11 mouse cellular contexts compared by ENCODE assay signal in genomic region chr9:55025534-55026274, GRCm38 (mm10). TPM values are rescaled to one million over a fixed set of nuclear protein-coding genes. Genes with fewer than 3 reads are reported as not detected.
DNase-seq lines count a peak whose midpoint lies in the region; ATAC-seq and TF ChIP-seq lines count a peak whose summit lies in the region.
"Had no signal": no experiment of that assay in that cellular context is flagged by ENCODE, and none has a peak within 500 bp of the region (broad histone marks: within the 10 kb centered on the region; RNA-seq: fewer than 3 reads in every experiment).

No protein-coding gene starts in this region.

- TF ChIP-seq CTCF in heart, adult 2 months (IDR thresholded peaks at IDR 0.05) = no peak
- no peak for TF ChIP-seq CTCF in brain, embryonic 14.5 days (IDR thresholded peaks at IDR 0.05; ENCODE audit: borderline replicate concordance, extremely low read depth, insufficient read depth, insufficient read length)

- no peaks in the 10 kb centered on the region for H3K9me3 ChIP-seq in heart, embryonic 14.5 days (ENCODE audit: control insufficient read depth, low read length)
- H3K9me3 ChIP-seq in hindbrain, embryonic 11.5 days (ENCODE audit: control insufficient read depth, low read length) = no peaks in the 10 kb centered on the region
- no peaks in the 10 kb centered on the region for H3K9me3 ChIP-seq in midbrain, embryonic 14.5 days (ENCODE audit: control insufficient read depth, low read length)

- 13% methylated on average over 38 of the region's 38 CpGs for WGBS in heart, embryonic 14.5 days
- 14% methylated on average over 38 of the region's 38 CpGs for WGBS in heart, adult 2 months
- WGBS in hindbrain, embryonic 11.5 days = 8% methylated on average over 38 of the region's 38 CpGs
- 8% methylated on average over 38 of the region's 38 CpGs for WGBS in midbrain, embryonic 14.5 days

- intact Hi-C loops in heart, adult 2 months (cut with DNase I) = no loop called here

- ATAC-seq in heart, embryonic 14.5 days (ENCODE audit: insufficient number of reproducible peaks, insufficient read depth, low FRiP score, low read depth) = no peak
- peak; percentile 48 for ATAC-seq in hindbrain, embryonic 11.5 days (ENCODE audit: low FRiP score)
- 0 out of 2 replicates have a peak, but pooled peaks have one; percentile 36 for ATAC-seq in midbrain, embryonic 14.5 days (ENCODE audit: low FRiP score, low TSS enrichment)
- ATAC-seq: CD4-positive, CD25-positive, alpha-beta regulatory T cell, adult 4 months had no signal

- no peaks in the 10 kb centered on the region for H3K79me2 ChIP-seq in heart, adult 2 months (replicated peaks; ENCODE audit: control insufficient read depth, insufficient read depth, low read length)

- H3K27ac ChIP-seq in heart, embryonic 14.5 days (replicated peaks in 1 of 2; ENCODE audit: control insufficient read depth in 1 of 2, insufficient read depth in 1 of 2, low read depth in 2 of 2, low read length in 2 of 2) = no peak overlapping the region
- no peak overlapping the region for H3K27ac ChIP-seq in heart, adult 2 months
- H3K27ac ChIP-seq in hindbrain, embryonic 11.5 days (ENCODE audit: low read depth, low read length) = peak overlapping the region; percentile 53
- H3K27ac ChIP-seq in midbrain, embryonic 14.5 days (replicated peaks; ENCODE audit: low read depth, low read length) = peak overlapping the region; percentile 61
- H3K27ac ChIP-seq: gastrocnemius, adult 2 months had no signal

- H3K4me3 ChIP-seq in heart, embryonic 14.5 days (ENCODE audit: control insufficient read depth in 1 of 2, insufficient read depth in 1 of 2, low read depth in 1 of 2, low read length in 2 of 2) = peak overlapping the region in 1 of 2 experiments; percentile 29; a peak in 2 of 4 replicates
- no peak overlapping the region for H3K4me3 ChIP-seq in heart, adult 2 months
- H3K4me3 ChIP-seq in hindbrain, embryonic 11.5 days (ENCODE audit: low read depth, low read length) = peak overlapping the region; percentile 43
- peak overlapping the region; percentile 51 for H3K4me3 ChIP-seq in midbrain, embryonic 14.5 days (replicated peaks; ENCODE audit: low read depth, low read length)
- H3K4me3 ChIP-seq: gastrocnemius, adult 2 months had no signal

- H3K36me3 ChIP-seq in heart, embryonic 14.5 days (ENCODE audit: control insufficient read depth, insufficient read depth, low read length) = no peaks in the 10 kb centered on the region
- no peaks in the 10 kb centered on the region for H3K36me3 ChIP-seq in heart, adult 2 months (ENCODE audit: control insufficient read depth, insufficient read depth, low read length)
- no peaks in the 10 kb centered on the region for H3K36me3 ChIP-seq in hindbrain, embryonic 11.5 days (ENCODE audit: control insufficient read depth, insufficient read depth, low read length)
- H3K36me3 ChIP-seq in midbrain, embryonic 14.5 days (ENCODE audit: control insufficient read depth, insufficient read depth, low read length) = 0 out of 2 replicates have a peak, but pooled peaks cover 2% of the 10 kb centered on the region

- DNase-seq in heart, adult 2 months = no peak
- DNase-seq in brain, embryonic 14.5 days (ENCODE audit: low read depth) = peak; percentile 34
- DNase-seq in hindbrain, embryonic 11.5 days (ENCODE audit: low spot score) = peak; percentile 46
- DNase-seq in midbrain, embryonic 14.5 days = peak; percentile 63
- no peak for DNase-seq in Muller cell, postnatal 12 days (ENCODE audit: inconsistent ontology term)
- DNase-seq in adrenal gland, postnatal 25 days = no peak
- no peak for DNase-seq in layer of hippocampus, postnatal 36 days
- DNase-seq: gastrocnemius, adult 2 months had no signal

- peak overlapping the region; percentile 53 for H3K4me2 ChIP-seq in heart, embryonic 14.5 days (ENCODE audit: low read length)
- H3K4me2 ChIP-seq in hindbrain, embryonic 11.5 days (replicated peaks; ENCODE audit: low read depth, low read length) = peak overlapping the region; percentile 58
- H3K4me2 ChIP-seq in midbrain, embryonic 14.5 days (ENCODE audit: low read length) = peak overlapping the region; percentile 82

- H3K27me3 ChIP-seq in heart, embryonic 14.5 days (ENCODE audit: control insufficient read depth, insufficient read depth, low read length) = peaks cover 46% of the 10 kb centered on the region
- peaks cover 5% of the 10 kb centered on the region for H3K27me3 ChIP-seq in heart, adult 2 months (ENCODE audit: control insufficient read depth, insufficient read depth, low read length)
- peaks cover 17% of the 10 kb centered on the region for H3K27me3 ChIP-seq in hindbrain, embryonic 11.5 days (ENCODE audit: control insufficient read depth, insufficient read depth, low read length)
- peaks cover 26% of the 10 kb centered on the region for H3K27me3 ChIP-seq in midbrain, embryonic 14.5 days (ENCODE audit: control insufficient read depth, insufficient read depth, low read length)

- peaks cover 4 to 8% of the 10 kb centered on the region in 2 experiments; a peak in 3 of 4 replicates for H3K4me1 ChIP-seq in heart, embryonic 14.5 days (ENCODE audit: control insufficient read depth in 2 of 2, insufficient read depth in 2 of 2, low read length in 2 of 2)
- H3K4me1 ChIP-seq in heart, adult 2 months (ENCODE audit: control insufficient read depth, insufficient read depth, low read length) = no peaks in the 10 kb centered on the region
- H3K4me1 ChIP-seq in hindbrain, embryonic 11.5 days (replicated peaks; ENCODE audit: control insufficient read depth, insufficient read depth, low read length) = no peaks in the 10 kb centered on the region
- 0 out of 2 replicates have a peak, but pooled peaks cover 14% of the 10 kb centered on the region for H3K4me1 ChIP-seq in midbrain, embryonic 14.5 days (ENCODE audit: control insufficient read depth, insufficient read depth, low read length)

- no peak for TF ChIP-seq POLR2A in heart, adult 2 months (IDR thresholded peaks at IDR 0.05; ENCODE audit: insufficient read depth, low read depth, low read length)
- 0 out of 2 replicates have a peak, but pooled peaks have one; percentile 2 for TF ChIP-seq POLR2A in brain, embryonic 14.5 days (IDR thresholded peaks at IDR 0.05; ENCODE audit: borderline replicate concordance, extremely low read depth, insufficient read depth, insufficient read length, poor library complexity, severe bottlenecking)

- no peak for TF ChIP-seq EP300 in heart, adult 2 months (IDR thresholded peaks at IDR 0.05; ENCODE audit: insufficient read depth, low read depth, low read length)

- H3K9ac ChIP-seq in heart, embryonic 14.5 days (ENCODE audit: low read length) = no peak overlapping the region
- H3K9ac ChIP-seq in heart, adult 2 months (ENCODE audit: low read depth, low read length) = no peak overlapping the region
- peak overlapping the region; percentile 61 for H3K9ac ChIP-seq in hindbrain, embryonic 11.5 days (ENCODE audit: low read depth, low read length)
- peak overlapping the region; percentile 69 for H3K9ac ChIP-seq in midbrain, embryonic 14.5 days (replicated peaks; ENCODE audit: low read length)

RNA-seq across cellular contexts. Expression of gene Chrna3, which starts 0.7 kb away (rescaled TPM):
- polyA plus RNA-seq in heart, embryonic 14.5 days (2014; fragmentation: Nextera tagmentation; extraction: Ambion mirVana) = 0.05 and 0.66 TPM in 2 replicates
- under 1 TPM in 1 of 2 experiments, not detected in 1; 0.11 TPM for total RNA-seq in heart, adult 2 months (2021)
- 0.37 and 1.2 TPM in 2 replicates for polyA plus RNA-seq in heart, adult 2 months (2012; rRNA removed)
- 9.3 and 14.9 TPM in 2 replicates for polyA plus RNA-seq in brain, embryonic 14.5 days (2012; rRNA removed)
- 25.0 and 26.4 TPM in 2 replicates for polyA plus RNA-seq in hindbrain, embryonic 11.5 days (2014; fragmentation: Nextera tagmentation; extraction: Ambion mirVana)
- polyA plus RNA-seq in midbrain, embryonic 14.5 days (2014; fragmentation: Nextera tagmentation; extraction: Ambion mirVana) = 15.4 and 17.7 TPM in 2 replicates
- 7.4 and 11.2 TPM in 2 replicates for total RNA-seq in adrenal gland, postnatal 25 days (2021)
- under 1 TPM; 0.33 to 0.37 TPM for total RNA-seq in layer of hippocampus, postnatal 36 days (2021)
- total RNA-seq: gastrocnemius, adult 2 months had no signal
- polyA plus RNA-seq: CD4-positive, CD25-positive, alpha-beta regulatory T cell, adult 4 months; spleen, adult 2 months had no signal

RNA-seq across cellular contexts. Expression of gene Chrnb4, which starts 22.9 kb away (rescaled TPM):
- 0.32 and 0.68 TPM in 2 replicates for polyA plus RNA-seq in heart, embryonic 14.5 days (2014; fragmentation: Nextera tagmentation; extraction: Ambion mirVana)
- under 1 TPM; 0.05 to 0.08 TPM for total RNA-seq in heart, adult 2 months (2021)
- 0.32 and 0.33 TPM in 2 replicates for polyA plus RNA-seq in heart, adult 2 months (2012; rRNA removed)
- polyA plus RNA-seq in brain, embryonic 14.5 days (2012; rRNA removed) = 1.4 and 2.1 TPM in 2 replicates
- 3.2 and 3.9 TPM in 2 replicates for polyA plus RNA-seq in hindbrain, embryonic 11.5 days (2014; fragmentation: Nextera tagmentation; extraction: Ambion mirVana)
- 1.5 and 1.9 TPM in 2 replicates for polyA plus RNA-seq in midbrain, embryonic 14.5 days (2014; fragmentation: Nextera tagmentation; extraction: Ambion mirVana)
- total RNA-seq in adrenal gland, postnatal 25 days (2021) = 5.9 and 6.2 TPM in 2 replicates
- total RNA-seq in layer of hippocampus, postnatal 36 days (2021) = under 1 TPM in 1 of 2 experiments, not detected in 1; 0.10 TPM
- total RNA-seq: gastrocnemius, adult 2 months had no signal
- polyA plus RNA-seq: CD4-positive, CD25-positive, alpha-beta regulatory T cell, adult 4 months had no signal

RNA-seq across cellular contexts. Expression of gene Chrna5, which starts 45.0 kb away (rescaled TPM):
- 0.16 and 0.27 TPM in 2 replicates for polyA plus RNA-seq in heart, embryonic 14.5 days (2014; fragmentation: Nextera tagmentation; extraction: Ambion mirVana)
- not detected for total RNA-seq in heart, adult 2 months (2021)
- polyA plus RNA-seq in heart, adult 2 months (2012; rRNA removed) = 0.15 TPM in 1 of 2 replicates, not detected in the other
- 2.3 and 4.6 TPM in 2 replicates for polyA plus RNA-seq in brain, embryonic 14.5 days (2012; rRNA removed)
- 4.9 and 5.4 TPM in 2 replicates for polyA plus RNA-seq in hindbrain, embryonic 11.5 days (2014; fragmentation: Nextera tagmentation; extraction: Ambion mirVana)
- polyA plus RNA-seq in midbrain, embryonic 14.5 days (2014; fragmentation: Nextera tagmentation; extraction: Ambion mirVana) = 5.2 and 8.0 TPM in 2 replicates
- 0.86 and 0.88 TPM in 2 replicates for total RNA-seq in adrenal gland, postnatal 25 days (2021)
- total RNA-seq in layer of hippocampus, postnatal 36 days (2021) = 1 to 10 TPM; 8.3 to 9.1 TPM
- total RNA-seq: gastrocnemius, adult 2 months had no signal
- polyA plus RNA-seq: CD4-positive, CD25-positive, alpha-beta regulatory T cell, adult 4 months; spleen, adult 2 months had no signal

Comparison
In these comparisons a context has a peak if more than half of its experiments do, and no peak if none do; other contexts are left out.
1. H3K27ac ChIP-seq: peak in hindbrain, embryonic 11.5 days (single experiment) and midbrain, embryonic 14.5 days (single experiment); none in heart, embryonic 14.5 days (0 of 2) and heart, adult 2 months (single experiment).
2. H3K9ac ChIP-seq: peak in hindbrain, embryonic 11.5 days (single experiment) and midbrain, embryonic 14.5 days (single experiment); none in heart, embryonic 14.5 days (single experiment) and heart, adult 2 months (single experiment).
3. DNase-seq: peak in brain, embryonic 14.5 days (single experiment), hindbrain, embryonic 11.5 days (single experiment) and midbrain, embryonic 14.5 days (single experiment); none in heart, adult 2 months (0 of 2), Muller cell, postnatal 12 days (single experiment), adrenal gland, postnatal 25 days (single experiment) and layer of hippocampus, postnatal 36 days (0 of 2).
4. Peak in every context shown above with its lines, with median percentiles within 50 percentile points of each other: H3K4me2 ChIP-seq.